Mouse (Mus musculus): Measurements from ENCODE around the gene Lrit3.

Lrit3 gene

GRCm38 (mm10) chr3:129803765-129804164, at the start of gene Lrit3:
Lrit3 (minus strand) TSS chr3:129804030.
- DNase-seq (ENCODE audit: low spot score): no peak

GRCm38 (mm10) chr3:129846846-129847245, 43.0 kb upstream of the Lrit3 start:
- no peak for DNase-seq (ENCODE audit: low spot score)

GRCm38 (mm10) chr3:129845868-129846267, 42.0 kb upstream of the Lrit3 start:
- no peak for DNase-seq (ENCODE audit: low spot score)

- no peak for DNase-seq (ENCODE audit: low spot score)
Measured at GRCm38 (mm10) chr3:129838017-129838416, 34.2 kb upstream of the Lrit3 start.

- no peak for DNase-seq (ENCODE audit: low spot score)
Measured at GRCm38 (mm10) chr3:129836965-129837364, 33.1 kb upstream of the Lrit3 start.

- DNase-seq (ENCODE audit: low spot score): no peak
Measured at GRCm38 (mm10) chr3:129836051-129836697, 32.3 kb upstream of the Lrit3 start.

- DNase-seq (ENCODE audit: low spot score): no peak
Measured at GRCm38 (mm10) chr3:129835388-129835934, 31.6 kb upstream of the Lrit3 start, which contains the start of gene Cfi. Cfi (plus strand) TSS chr3:129835884.

GRCm38 (mm10) chr3:129831035-129831568, 27.3 kb upstream of the Lrit3 start, which contains the start of gene Gar1:
Gar1 (minus strand) TSS chr3:129831396.
- DNase-seq (ENCODE audit: low spot score): peak; percentile 94

GRCm38 (mm10) chr3:129830626-129831025, 26.8 kb upstream of the Lrit3 start:
- peak; percentile 56 for DNase-seq (ENCODE audit: low spot score)

- DNase-seq (ENCODE audit: low spot score): no peak
Measured at GRCm38 (mm10) chr3:129827691-129828090, 23.9 kb upstream of the Lrit3 start.

- DNase-seq (ENCODE audit: low spot score): no peak
Measured at GRCm38 (mm10) chr3:129826691-129827090, 22.9 kb upstream of the Lrit3 start.

GRCm38 (mm10) chr3:129824891-129825290, 21.1 kb upstream of the Lrit3 start:
- no peak for DNase-seq (ENCODE audit: low spot score)

- no peak for DNase-seq (ENCODE audit: low spot score)
Measured at GRCm38 (mm10) chr3:129824146-129824545, 20.3 kb upstream of the Lrit3 start.

GRCm38 (mm10) chr3:129823293-129823692, 19.5 kb upstream of the Lrit3 start:
- DNase-seq (ENCODE audit: low spot score): peak; percentile 32

- DNase-seq (ENCODE audit: low spot score): no peak
Measured at GRCm38 (mm10) chr3:129822206-129822775, 18.5 kb upstream of the Lrit3 start, which contains the start of gene Rrh. Rrh (minus strand) TSS chr3:129822587.

GRCm38 (mm10) chr3:129821736-129822135, 17.9 kb upstream of the Lrit3 start:
- no peak for DNase-seq (ENCODE audit: low spot score)

GRCm38 (mm10) chr3:129820847-129821246, 17.0 kb upstream of the Lrit3 start:
- DNase-seq (ENCODE audit: low spot score): no peak

GRCm38 (mm10) chr3:129799011-129799410, 4.8 kb downstream of the Lrit3 start:
- no peak for DNase-seq (ENCODE audit: low spot score)

- DNase-seq (ENCODE audit: low spot score): no peak
Measured at GRCm38 (mm10) chr3:129798551-129798950, 5.3 kb downstream of the Lrit3 start.

GRCm38 (mm10) chr3:129797341-129797740, 6.5 kb downstream of the Lrit3 start:
- DNase-seq (ENCODE audit: low spot score): no peak

- no peak for DNase-seq (ENCODE audit: low spot score)
Measured at GRCm38 (mm10) chr3:129793801-129794200, 10.0 kb downstream of the Lrit3 start.

- no peak for DNase-seq (ENCODE audit: low spot score)
Measured at GRCm38 (mm10) chr3:129782746-129783145, 21.1 kb downstream of the Lrit3 start.

- DNase-seq (ENCODE audit: low spot score): no peak
Measured at GRCm38 (mm10) chr3:129781435-129781834, 22.4 kb downstream of the Lrit3 start.
